Mouse (Mus musculus) heart, embryonic 10.5 days (tissue): ENCODE measurements at regions not wholly inside any gene's neighbourhood (a gene's known extent, or its start where the extent isn't known, plus 50 kb on each side); places are given as distances from the start of the nearest gene placed in this dataset.

Experiments used
- DNase-seq: peaks from one replicate; pipeline ENCODE4 v3.0.0-alpha.2; 2017; ENCODE audit warnings: low spot score
- H3K27ac ChIP-seq: fragments of 300-500 bp; sonication (generic); 2 replicates; pipeline ENCODE4 v1.5.1; 2016; ENCODE audit warnings: mild to moderate bottlenecking
- H3K27me3 ChIP-seq: fragments of 300-500 bp; sonication (generic); 2 replicates; pipeline ENCODE4 v1.6.1; 2016; ENCODE audit warnings: mild to moderate bottlenecking; ENCODE audit not compliant: poor library complexity, insufficient read depth, severe bottlenecking
- H3K36me3 ChIP-seq: fragments of 300-500 bp; sonication (generic); 2 replicates; pipeline ENCODE4 v1.6.1; 2016; ENCODE audit warnings: mild to moderate bottlenecking, moderate library complexity
- H3K4me1 ChIP-seq: fragments of 300-500 bp; sonication (generic); 2 replicates; pipeline ENCODE4 v1.6.1; 2016; ENCODE audit warnings: mild to moderate bottlenecking
- H3K4me3 ChIP-seq: fragments of 300-500 bp; sonication (generic); 2 replicates; pipeline ENCODE4 v1.5.1; 2016; ENCODE audit warnings: mild to moderate bottlenecking, moderate library complexity
- H3K9me3 ChIP-seq: fragments of 300-500 bp; sonication (generic); 2 replicates; pipeline ENCODE4 v1.6.1; 2016; ENCODE audit warnings: mild to moderate bottlenecking, moderate library complexity
- WGBS: fragments of 180-500 bp; shearing (Covaris S2); methylation state at CpG from one replicate; pipeline ENCODE4 v1.1.7; 2016; 5-methylcytosine and 5-hydroxymethylcytosine counted together

DNA sequence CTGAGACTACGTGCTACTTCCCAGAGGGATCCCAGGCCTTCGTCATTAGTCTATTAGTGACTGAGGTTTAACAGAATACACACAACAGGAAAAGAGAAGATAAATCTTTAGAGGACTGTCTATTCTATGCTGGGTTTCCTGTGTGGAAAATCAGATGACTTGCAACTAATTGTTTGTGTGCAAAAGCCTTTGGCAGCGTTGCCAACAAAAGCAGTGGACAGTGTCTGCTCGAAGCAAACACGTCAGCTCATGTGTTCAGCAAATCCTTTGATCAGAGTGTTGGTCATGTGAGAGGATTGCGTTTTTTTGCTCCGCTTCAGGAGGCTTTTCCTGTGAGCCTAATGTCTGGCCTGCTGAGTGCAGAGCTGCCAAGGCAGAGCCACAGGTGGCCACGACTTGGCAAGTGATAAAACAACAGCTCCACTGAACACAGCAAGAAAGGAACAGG, 117.3 kb downstream of the Arl4a start:
- no peak overlapping the region for H3K4me3 ChIP-seq
- H3K4me1 ChIP-seq = peaks cover 7% of the 10 kb centered on the region
- whole genome bisulfite sequencing = 20% methylated on average over 8 of the region's 8 CpGs
- H3K9me3 ChIP-seq = no peaks in the 10 kb centered on the region
- no peak overlapping the region for H3K27ac ChIP-seq
- H3K36me3 ChIP-seq = no peaks in the 10 kb centered on the region
- peak; percentile 79 for DNase-seq
- H3K27me3 ChIP-seq = no peaks in the 10 kb centered on the region

DNA sequence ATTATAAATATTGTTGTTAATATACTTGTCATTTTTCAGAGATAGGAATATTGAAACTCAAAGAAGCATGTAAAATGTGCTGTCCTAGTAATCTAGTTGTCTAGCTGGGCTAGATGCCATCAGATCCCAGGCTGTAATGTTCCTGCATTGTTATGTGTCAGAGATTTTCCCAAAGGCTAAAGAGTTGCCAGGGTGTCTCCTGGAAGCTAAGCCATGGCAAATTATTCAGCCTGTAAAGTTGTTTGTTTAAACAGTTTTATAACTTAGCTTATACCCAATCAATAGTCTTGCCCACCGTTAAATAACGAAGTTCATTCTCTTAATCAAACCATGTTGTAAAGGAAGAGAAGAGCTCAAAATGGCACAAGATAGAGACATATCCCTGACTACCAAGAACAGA, 117.9 kb downstream of the Arl4a start:
- no peak overlapping the region for H3K4me3 ChIP-seq
- WGBS = 83% methylated on average over 2 of the region's 2 CpGs
- H3K9me3 ChIP-seq = no peaks in the 10 kb centered on the region
- peaks cover 7% of the 10 kb centered on the region for H3K4me1 ChIP-seq
- H3K27me3 ChIP-seq = no peaks in the 10 kb centered on the region
- H3K27ac ChIP-seq = no peak overlapping the region
- no peaks in the 10 kb centered on the region for H3K36me3 ChIP-seq
- DNase-seq = no peak

- no peak overlapping the region for H3K4me3 ChIP-seq
- no peak overlapping the region for H3K27ac ChIP-seq
- DNase-seq = no peak
- H3K4me1 ChIP-seq = no peaks in the 10 kb centered on the region
- H3K9me3 ChIP-seq = no peaks in the 10 kb centered on the region
- H3K27me3 ChIP-seq = no peaks in the 10 kb centered on the region
- 70% methylated on average over 5 of the region's 5 CpGs for WGBS
- no peaks in the 10 kb centered on the region for H3K36me3 ChIP-seq
Measured at GRCm38 (mm10) chr12:39888493-39888892, 149.3 kb downstream of the Arl4a start.

GRCm38 (mm10) chr12:39885366-39885765, 152.5 kb downstream of the Arl4a start:
- WGBS = 78% methylated on average over 3 of the region's 3 CpGs

GRCm38 (mm10) chr12:39880309-39880708, 157.5 kb downstream of the Arl4a start:
- H3K36me3 ChIP-seq = no peaks in the 10 kb centered on the region
- WGBS = 86% methylated on average over 1 of the region's 1 CpGs
- H3K9me3 ChIP-seq = no peaks in the 10 kb centered on the region

More at GRCm38 (mm10) chr12:39885366-39885765, 152.5 kb downstream of the Arl4a start:
- Histone ChIP-seq H3K9me3 (no peaks in the 10 kb centered on the region), H3K4me1 (no peaks in the 10 kb centered on the region), H3K4me3 (no peak overlapping the region), H3K27ac (no peak overlapping the region), H3K27me3 (no peaks in the 10 kb centered on the region), H3K36me3 (no peaks in the 10 kb centered on the region)
- DNase-seq = no peak

DNA sequence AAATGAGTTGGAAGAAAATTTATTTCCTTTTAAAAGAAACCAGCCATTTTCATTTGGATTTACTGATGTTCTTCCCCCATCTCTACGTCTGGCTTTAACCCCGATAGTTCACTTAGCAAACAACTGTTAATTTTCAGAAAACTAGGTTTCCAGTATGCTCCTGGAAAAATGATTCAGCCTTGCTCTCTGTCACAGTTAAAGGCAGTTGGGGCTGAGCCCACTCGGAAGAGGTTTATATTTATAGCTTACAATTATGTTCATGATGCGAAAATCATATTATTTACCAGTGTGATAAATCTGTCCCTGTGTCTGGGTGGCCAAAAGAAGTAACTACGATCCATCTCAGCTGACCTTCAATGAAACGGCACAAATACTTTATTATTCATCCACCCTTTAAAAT, 163.9 kb downstream of the Arl4a start:
- H3K4me3 ChIP-seq = no peak overlapping the region
- H3K27ac ChIP-seq = no peak overlapping the region
- no peak for DNase-seq
- H3K27me3 ChIP-seq = no peaks in the 10 kb centered on the region
- H3K36me3 ChIP-seq = no peaks in the 10 kb centered on the region
- no peaks in the 10 kb centered on the region for H3K9me3 ChIP-seq
- 87% methylated on average over 6 of the region's 6 CpGs for WGBS
- H3K4me1 ChIP-seq = no peaks in the 10 kb centered on the region

More at GRCm38 (mm10) chr12:39880309-39880708, 157.5 kb downstream of the Arl4a start:
- H3K27me3 ChIP-seq = no peaks in the 10 kb centered on the region
- DNase-seq = no peak
- no peaks in the 10 kb centered on the region for H3K4me1 ChIP-seq
- H3K4me3 ChIP-seq = no peak overlapping the region
- H3K27ac ChIP-seq = no peak overlapping the region

- no peaks in the 10 kb centered on the region for H3K4me1 ChIP-seq
- no peak overlapping the region for H3K4me3 ChIP-seq
- no peak overlapping the region for H3K27ac ChIP-seq
- H3K9me3 ChIP-seq = no peaks in the 10 kb centered on the region
- DNase-seq = no peak
- no peaks in the 10 kb centered on the region for H3K36me3 ChIP-seq
- 73% methylated on average over 1 of the region's 1 CpGs for WGBS
- H3K27me3 ChIP-seq = no peaks in the 10 kb centered on the region
Measured at GRCm38 (mm10) chr12:39861797-39862196, 176.0 kb downstream of the Arl4a start.

GRCm38 (mm10) chr12:39851610-39852009, 186.2 kb downstream of the Arl4a start:
- 73% methylated on average over 6 of the region's 6 CpGs for WGBS
- no peak overlapping the region for H3K4me3 ChIP-seq
- H3K4me1 ChIP-seq = no peaks in the 10 kb centered on the region
- H3K9me3 ChIP-seq = no peaks in the 10 kb centered on the region
- no peaks in the 10 kb centered on the region for H3K36me3 ChIP-seq
- H3K27me3 ChIP-seq = no peaks in the 10 kb centered on the region
- H3K27ac ChIP-seq = no peak overlapping the region
- DNase-seq = no peak

- no peak overlapping the region for H3K4me3 ChIP-seq
- no peaks in the 10 kb centered on the region for H3K9me3 ChIP-seq
- WGBS = 84% methylated on average over 3 of the region's 3 CpGs
- no peaks in the 10 kb centered on the region for H3K27me3 ChIP-seq
- H3K36me3 ChIP-seq = no peaks in the 10 kb centered on the region
- H3K27ac ChIP-seq = no peak overlapping the region
- no peak for DNase-seq
- H3K4me1 ChIP-seq = no peaks in the 10 kb centered on the region
Measured at GRCm38 (mm10) chr12:39849346-39850058, 188.3 kb downstream of the Arl4a start.

DNA sequence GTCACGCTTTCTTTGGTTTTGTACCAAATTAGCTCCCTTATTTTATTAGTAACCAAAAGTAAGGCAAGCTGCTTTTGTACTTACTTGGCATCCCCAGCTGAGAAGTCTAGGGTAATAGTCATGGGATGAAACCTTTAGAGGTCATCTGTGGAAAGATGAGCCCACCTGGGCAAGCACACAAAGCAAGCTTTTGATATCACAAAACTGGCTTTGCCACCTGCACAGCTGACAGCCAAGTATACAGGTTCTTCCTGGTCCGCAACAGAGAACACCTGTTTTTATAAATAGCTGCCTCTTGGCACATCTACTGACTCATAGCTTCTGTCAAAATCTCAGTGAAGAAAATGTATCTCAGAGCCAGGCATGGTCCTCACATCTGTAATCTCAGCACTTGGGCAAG, 197.2 kb downstream of the Arl4a start:
- Histone ChIP-seq H3K4me3 (no peak overlapping the region), H3K27me3 (no peaks in the 10 kb centered on the region), H3K4me1 (no peaks in the 10 kb centered on the region), H3K36me3 (no peaks in the 10 kb centered on the region), H3K9me3 (no peaks in the 10 kb centered on the region), H3K27ac (no peak overlapping the region)
- 90% methylated on average over 2 of the region's 2 CpGs for WGBS
- DNase-seq = no peak

DNA sequence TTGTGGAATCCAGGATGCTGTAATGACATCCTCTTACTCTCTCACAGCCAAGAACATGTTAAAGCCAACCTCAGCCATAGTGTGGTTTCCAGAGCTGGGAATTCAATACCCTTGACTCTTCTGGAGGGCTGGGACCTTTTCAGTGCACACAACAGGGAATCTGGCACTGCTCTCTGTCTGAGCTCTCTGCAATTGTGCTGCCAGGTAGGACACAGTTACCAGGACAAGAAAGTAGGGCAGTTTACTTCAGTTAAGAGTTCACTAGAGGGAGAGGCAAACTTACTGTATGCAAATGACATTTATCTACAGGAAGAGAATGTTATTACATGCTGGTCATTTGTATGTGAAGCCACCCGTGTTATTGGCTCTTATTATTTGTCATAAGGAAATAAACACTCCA, 197.6 kb downstream of the Arl4a start:
- Histone ChIP-seq H3K27me3 (no peaks in the 10 kb centered on the region), H3K4me3 (no peak overlapping the region), H3K4me1 (no peaks in the 10 kb centered on the region), H3K27ac (no peak overlapping the region), H3K36me3 (no peaks in the 10 kb centered on the region), H3K9me3 (no peaks in the 10 kb centered on the region)
- WGBS = 49% methylated on average over 1 of the region's 1 CpGs
- no peak for DNase-seq

- H3K4me3 ChIP-seq = no peak overlapping the region
- no peaks in the 10 kb centered on the region for H3K27me3 ChIP-seq
- no peaks in the 10 kb centered on the region for H3K36me3 ChIP-seq
- H3K4me1 ChIP-seq = no peaks in the 10 kb centered on the region
- WGBS = 81% methylated on average over 7 of the region's 7 CpGs
- no peak overlapping the region for H3K27ac ChIP-seq
- no peaks in the 10 kb centered on the region for H3K9me3 ChIP-seq
- DNase-seq = no peak
Measured at GRCm38 (mm10) chr12:39831079-39831478, 206.7 kb downstream of the Arl4a start.

DNA sequence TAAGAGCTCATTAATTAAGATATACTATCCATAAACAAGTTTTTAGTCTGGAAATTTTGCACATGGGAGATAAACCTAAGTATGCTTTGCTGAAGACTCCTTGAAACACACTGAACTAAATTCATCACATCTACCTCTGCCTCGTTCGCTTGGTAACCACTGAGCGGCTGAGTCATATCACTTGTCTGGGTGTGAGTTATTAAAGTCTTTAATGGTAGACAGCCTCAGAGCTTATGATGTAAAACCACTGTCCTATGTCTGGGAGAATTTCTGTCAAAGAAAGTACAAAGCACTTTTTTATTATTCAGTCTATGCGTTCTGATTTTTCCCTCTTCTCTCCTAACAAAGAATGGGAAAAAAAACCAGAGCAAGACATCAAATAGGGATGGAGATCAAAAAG, 207.3 kb downstream of the Arl4a start:
- Histone ChIP-seq H3K9me3 (no peaks in the 10 kb centered on the region), H3K27ac (no peak overlapping the region), H3K36me3 (no peaks in the 10 kb centered on the region), H3K27me3 (no peaks in the 10 kb centered on the region), H3K4me1 (no peaks in the 10 kb centered on the region), H3K4me3 (no peak overlapping the region)
- 89% methylated on average over 4 of the region's 4 CpGs for WGBS
- no peak for DNase-seq

DNA sequence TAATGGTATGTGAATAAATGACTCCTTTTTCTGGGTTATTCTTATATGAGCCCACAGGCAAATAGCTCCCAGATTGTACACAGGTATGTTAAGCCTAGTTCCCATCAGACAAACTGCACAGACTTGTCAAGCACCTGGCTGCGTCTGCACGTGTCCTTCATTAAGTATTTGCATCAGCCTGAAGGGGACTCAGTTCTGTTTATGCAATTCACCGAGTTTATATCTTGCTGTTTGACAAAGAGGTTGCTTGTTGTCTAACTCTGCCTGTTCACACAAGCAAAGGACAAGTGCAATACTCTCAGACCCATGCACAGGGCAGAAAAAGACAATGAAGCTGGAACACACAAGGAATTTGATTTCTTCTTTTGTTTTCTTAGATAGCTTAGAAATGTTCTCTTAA, 215.2 kb downstream of the Arl4a start:
- no peaks in the 10 kb centered on the region for H3K4me1 ChIP-seq
- H3K9me3 ChIP-seq = no peaks in the 10 kb centered on the region
- no peak for DNase-seq
- no peak overlapping the region for H3K4me3 ChIP-seq
- H3K27me3 ChIP-seq = no peaks in the 10 kb centered on the region
- H3K36me3 ChIP-seq = no peaks in the 10 kb centered on the region
- H3K27ac ChIP-seq = no peak overlapping the region
- WGBS = 66% methylated on average over 3 of the region's 3 CpGs
